Mouse (Mus musculus): ENCODE measurements around the gene Ccser1. TPM values are rescaled to one million over a fixed set of nuclear protein-coding genes. Genes with fewer than 3 reads are reported as not detected.
A peak's percentile ranks its signal among the peaks of the same experiment; 100 is the strongest.

Ccser1 gene
- polyA plus RNA-seq, 1 experiment from 2014 or later = 10.2 TPM

- Histone ChIP-seq H3K4me2 (replicated peaks) (no peak overlapping the region), H3K9me3 (no peaks in the 10 kb centered on the region), H3K4me1 (peaks cover 31% of the 10 kb centered on the region), H3K36me3 (no peaks in the 10 kb centered on the region), H3K9ac (no peak overlapping the region), H3K4me3 (no peak overlapping the region), H3K27ac (no peak overlapping the region), H3K27me3 (no peaks in the 10 kb centered on the region)
- 61% methylated on average over 2 of the region's 2 CpGs for WGBS
- ATAC-seq (ENCODE audit: low FRiP score, low read depth) = no peak
Measured at GRCm38 (mm10) chr6:61189029-61189428, 8.9 kb downstream of the Ccser1 start.

GRCm38 (mm10) chr6:61191597-61192386 lies 11.7 kb downstream of the Ccser1 start:
- no peaks in the 10 kb centered on the region for H3K27me3 ChIP-seq
- peaks cover 26% of the 10 kb centered on the region for H3K4me1 ChIP-seq
- WGBS = 34% methylated on average over 13 of the region's 13 CpGs
- no peaks in the 10 kb centered on the region for H3K9me3 ChIP-seq
- H3K4me2 ChIP-seq (replicated peaks) = 0 out of 2 replicates have a peak overlapping the region, but pooled peaks have one; percentile 14
- ATAC-seq (ENCODE audit: low FRiP score, low read depth) = no peak; the same call in 1 of the 2 replicates
- H3K4me3 ChIP-seq = no peak overlapping the region
- no peaks in the 10 kb centered on the region for H3K36me3 ChIP-seq
- peak overlapping the region; percentile 15; the same call in 1 of the 2 replicates for H3K27ac ChIP-seq
- no peak overlapping the region for H3K9ac ChIP-seq

DNA sequence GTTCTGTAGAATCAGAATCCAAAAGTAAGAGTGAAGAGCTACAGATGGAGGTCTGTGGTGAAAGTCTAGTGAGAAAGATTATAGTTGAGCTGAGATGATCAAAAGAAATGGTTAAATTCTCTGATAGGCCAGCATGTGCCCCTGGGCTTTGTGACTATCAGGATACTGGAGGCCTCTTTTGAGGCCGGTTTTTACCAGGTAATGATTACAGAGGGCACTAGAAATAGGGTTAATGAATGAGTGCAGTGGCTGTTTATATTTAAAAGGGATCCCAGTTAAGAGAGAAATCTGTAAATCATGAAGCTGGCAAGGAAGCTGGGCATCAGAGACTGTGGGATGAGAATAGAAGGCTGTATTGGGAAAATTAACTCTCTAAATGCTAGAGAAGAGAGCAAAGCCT lies 23.2 kb downstream of the Ccser1 start:
- ATAC-seq (ENCODE audit: low FRiP score, low read depth) = no peak

GRCm38 (mm10) chr6:61206042-61206441 lies 25.9 kb downstream of the Ccser1 start:
- Histone ChIP-seq H3K27ac (no peak overlapping the region), H3K36me3 (no peaks in the 10 kb centered on the region), H3K4me1 (peaks cover 6% of the 10 kb centered on the region; the same call in 1 of the 2 replicates), H3K4me3 (no peak overlapping the region), H3K27me3 (no peaks in the 10 kb centered on the region), H3K9ac (no peak overlapping the region), H3K9me3 (no peaks in the 10 kb centered on the region), H3K4me2 (replicated peaks) (no peak overlapping the region)
- 46% methylated on average over 1 of the region's 1 CpGs for WGBS
- no peak for ATAC-seq (ENCODE audit: low FRiP score, low read depth)

More for the DNA sequence above, 23.2 kb downstream of the Ccser1 start:
- Histone ChIP-seq H3K9ac (no peak overlapping the region), H3K27ac (no peak overlapping the region), H3K4me3 (no peak overlapping the region), H3K9me3 (no peaks in the 10 kb centered on the region), H3K36me3 (no peaks in the 10 kb centered on the region), H3K27me3 (no peaks in the 10 kb centered on the region), H3K4me1 (peaks cover 5% of the 10 kb centered on the region; the same call in 1 of the 2 replicates), H3K4me2 (replicated peaks) (no peak overlapping the region)
- 21% methylated on average over 1 of the region's 1 CpGs for WGBS

DNA sequence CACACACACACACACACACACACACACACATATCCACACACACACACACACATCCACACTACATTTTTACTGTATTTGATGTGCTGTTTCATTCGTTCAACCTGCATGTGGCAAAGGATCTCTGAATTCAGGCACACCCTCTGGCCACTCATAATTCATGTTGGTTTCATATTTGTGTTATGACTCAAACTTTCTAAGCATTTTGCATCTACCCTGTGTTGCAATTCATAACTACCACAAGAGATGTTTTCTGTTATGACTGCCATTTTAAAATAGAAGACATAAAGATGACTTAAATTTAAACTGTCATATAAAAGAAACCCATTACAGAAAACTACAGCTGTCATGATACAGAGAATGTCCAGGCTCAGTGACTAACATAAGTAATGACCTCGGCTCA lies 26.5 kb downstream of the Ccser1 start:
- Histone ChIP-seq H3K4me1 (peaks cover 6% of the 10 kb centered on the region; the same call in 1 of the 2 replicates), H3K9me3 (no peaks in the 10 kb centered on the region), H3K27me3 (no peaks in the 10 kb centered on the region), H3K36me3 (no peaks in the 10 kb centered on the region), H3K27ac (no peak overlapping the region), H3K9ac (no peak overlapping the region), H3K4me2 (replicated peaks) (no peak overlapping the region), H3K4me3 (no peak overlapping the region)
- WGBS = 61% methylated on average over 2 of the region's 2 CpGs
- ATAC-seq (ENCODE audit: low FRiP score, low read depth) = no peak

- Histone ChIP-seq H3K9ac (no peak overlapping the region), H3K27me3 (no peaks in the 10 kb centered on the region), H3K27ac (0 out of 2 replicates have a peak overlapping the region, but pooled peaks have one; percentile 22), H3K4me2 (replicated peaks) (no peak overlapping the region), H3K9me3 (no peaks in the 10 kb centered on the region), H3K4me3 (no peak overlapping the region), H3K36me3 (no peaks in the 10 kb centered on the region), H3K4me1 (peaks cover 11% of the 10 kb centered on the region)
- 51% methylated on average over 4 of the region's 4 CpGs for WGBS
- ATAC-seq (ENCODE audit: low FRiP score, low read depth) = peak; percentile 71; the same call in 1 of the 2 replicates
Measured at GRCm38 (mm10) chr6:61210061-61210737, 30.1 kb downstream of the Ccser1 start.

GRCm38 (mm10) chr6:61215705-61216104 lies 35.6 kb downstream of the Ccser1 start:
- Histone ChIP-seq H3K9me3 (no peaks in the 10 kb centered on the region), H3K4me3 (no peak overlapping the region), H3K27me3 (no peaks in the 10 kb centered on the region), H3K9ac (no peak overlapping the region), H3K27ac (peak overlapping the region; percentile 75), H3K4me2 (replicated peaks) (peak overlapping the region; percentile 19), H3K4me1 (peaks cover 23% of the 10 kb centered on the region), H3K36me3 (no peaks in the 10 kb centered on the region)
- WGBS = 15% methylated on average over 8 of the region's 8 CpGs
- ATAC-seq (ENCODE audit: low FRiP score, low read depth) = peak; percentile 88

DNA sequence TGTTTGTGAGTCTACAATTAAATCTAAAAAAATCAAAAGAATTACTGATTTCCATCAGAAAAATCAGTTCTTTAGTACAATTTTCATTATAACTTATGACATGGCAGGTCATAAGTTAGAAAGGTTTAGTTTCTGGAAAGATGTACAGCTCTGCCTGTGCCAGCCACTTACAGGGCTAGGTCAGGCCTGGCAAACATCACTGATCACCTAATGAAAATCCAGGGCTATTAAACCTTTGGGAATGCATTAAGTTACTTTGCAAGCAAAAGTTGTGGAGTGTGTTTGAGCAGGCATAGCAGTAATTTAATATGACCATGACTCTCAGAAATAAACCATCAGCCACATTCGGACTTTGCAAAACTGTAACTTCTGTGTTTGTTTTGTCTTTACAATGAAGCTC lies 36.4 kb downstream of the Ccser1 start:
- Histone ChIP-seq H3K4me1 (peaks cover 23% of the 10 kb centered on the region), H3K36me3 (no peaks in the 10 kb centered on the region), H3K4me2 (replicated peaks) (no peak overlapping the region; the same call in 1 of the 2 replicates), H3K9ac (no peak overlapping the region), H3K4me3 (no peak overlapping the region), H3K9me3 (no peaks in the 10 kb centered on the region), H3K27ac (no peak overlapping the region), H3K27me3 (no peaks in the 10 kb centered on the region)
- ATAC-seq (ENCODE audit: low FRiP score, low read depth) = peak; percentile 83
- 8% methylated on average over 1 of the region's 1 CpGs for WGBS

DNA sequence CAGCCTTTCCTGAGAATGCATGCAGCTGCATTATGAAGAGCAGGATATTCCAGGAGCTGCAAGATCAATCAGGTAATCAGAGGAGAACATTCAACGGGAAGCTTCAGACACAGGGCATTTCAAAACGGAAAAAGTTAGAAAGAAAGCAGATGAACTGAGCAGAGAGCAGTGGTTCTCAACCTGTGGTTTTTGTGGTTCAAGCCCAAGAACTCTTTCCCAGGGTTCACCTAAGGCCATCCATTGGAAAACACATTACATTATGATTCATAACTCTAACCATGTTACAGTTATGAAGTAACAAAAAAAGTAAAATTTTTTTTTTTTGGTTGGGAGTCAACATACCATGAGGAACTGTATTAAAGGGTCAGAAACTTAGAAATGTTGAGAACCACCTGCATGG lies 37.6 kb downstream of the Ccser1 start:
- no peak overlapping the region for H3K4me2 ChIP-seq (replicated peaks)
- ATAC-seq (ENCODE audit: low FRiP score, low read depth) = no peak
- H3K9ac ChIP-seq = no peak overlapping the region
- no peaks in the 10 kb centered on the region for H3K27me3 ChIP-seq
- no peaks in the 10 kb centered on the region for H3K36me3 ChIP-seq
- WGBS = 45% methylated on average over 2 of the region's 2 CpGs
- H3K4me3 ChIP-seq = no peak overlapping the region
- peak overlapping the region; percentile 15; the same call in 1 of the 2 replicates for H3K27ac ChIP-seq
- peaks cover 23% of the 10 kb centered on the region for H3K4me1 ChIP-seq
- no peaks in the 10 kb centered on the region for H3K9me3 ChIP-seq

DNA sequence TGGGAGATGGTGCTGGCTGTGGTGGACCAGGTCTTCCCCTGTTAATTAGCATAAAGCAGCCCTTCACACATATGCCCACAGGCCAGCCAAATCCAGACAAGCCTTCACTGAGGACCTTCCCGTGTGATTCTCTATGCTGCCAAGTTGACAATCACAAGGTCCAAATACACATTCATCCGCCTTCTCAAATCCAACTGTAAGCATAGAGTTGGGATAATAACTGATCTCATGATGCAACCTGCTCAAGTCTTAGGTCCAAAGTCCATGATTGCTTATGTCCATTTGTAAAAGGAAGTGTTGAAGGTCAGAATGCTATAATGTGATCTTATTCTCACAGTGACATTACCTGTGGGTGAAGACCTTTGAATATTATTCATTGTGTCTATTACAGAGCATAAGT lies 43.4 kb downstream of the Ccser1 start:
- Histone ChIP-seq H3K4me3 (no peak overlapping the region), H3K9me3 (no peaks in the 10 kb centered on the region), H3K27ac (no peak overlapping the region), H3K4me1 (peaks cover 20% of the 10 kb centered on the region), H3K4me2 (replicated peaks) (no peak overlapping the region), H3K36me3 (no peaks in the 10 kb centered on the region), H3K9ac (no peak overlapping the region), H3K27me3 (no peaks in the 10 kb centered on the region)
- 74% methylated on average over 2 of the region's 2 CpGs for WGBS
- no peak for ATAC-seq (ENCODE audit: low FRiP score, low read depth)

GRCm38 (mm10) chr6:61225302-61225701 lies 45.2 kb downstream of the Ccser1 start:
- no peaks in the 10 kb centered on the region for H3K36me3 ChIP-seq
- no peak for ATAC-seq (ENCODE audit: low FRiP score, low read depth)
- no peaks in the 10 kb centered on the region for H3K27me3 ChIP-seq
- no peak overlapping the region for H3K4me3 ChIP-seq
- H3K4me2 ChIP-seq (replicated peaks) = no peak overlapping the region
- no peak overlapping the region for H3K9ac ChIP-seq
- peaks cover 20% of the 10 kb centered on the region for H3K4me1 ChIP-seq
- no peaks in the 10 kb centered on the region for H3K9me3 ChIP-seq
- H3K27ac ChIP-seq = no peak overlapping the region

DNA sequence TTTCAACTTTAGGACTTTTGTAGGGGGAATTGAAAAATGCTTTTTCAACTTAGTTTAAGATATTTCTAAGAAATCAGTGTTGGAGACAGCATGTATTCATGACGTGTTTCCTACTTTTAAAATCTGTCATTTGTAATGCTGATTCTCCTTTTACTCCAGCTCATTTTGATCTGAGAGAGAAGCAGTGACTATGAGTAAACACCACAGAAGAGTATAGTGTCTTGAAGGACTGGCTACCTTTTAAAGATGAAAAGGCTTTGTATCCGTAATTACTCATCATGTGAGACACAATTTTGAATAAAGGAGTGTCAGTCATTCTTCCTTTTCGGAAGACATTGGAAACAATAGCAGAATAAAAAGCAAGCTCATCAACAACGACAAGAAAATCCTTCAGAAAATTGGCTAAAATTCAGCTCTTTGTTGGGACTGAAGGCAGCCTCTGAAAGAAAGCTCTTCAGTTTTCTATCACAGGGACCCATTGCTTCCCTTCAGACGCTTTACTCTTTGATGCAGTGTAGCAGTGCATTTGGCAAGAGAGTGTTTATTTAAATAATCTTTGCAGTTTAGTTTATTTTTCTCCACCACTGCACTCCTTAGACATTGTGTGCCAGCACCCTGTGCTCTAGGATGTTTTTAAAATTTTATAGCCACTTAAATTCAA lies 50.1 kb downstream of the Ccser1 start:
- no peak overlapping the region for H3K27ac ChIP-seq
- no peaks in the 10 kb centered on the region for H3K27me3 ChIP-seq
- 66% methylated on average over 5 of the region's 5 CpGs for WGBS
- H3K4me3 ChIP-seq = no peak overlapping the region
- no peak for ATAC-seq (ENCODE audit: low FRiP score, low read depth)
- H3K9ac ChIP-seq = no peak overlapping the region
- no peaks in the 10 kb centered on the region for H3K36me3 ChIP-seq
- no peaks in the 10 kb centered on the region for H3K9me3 ChIP-seq
- peaks cover 46% of the 10 kb centered on the region for H3K4me1 ChIP-seq
- H3K4me2 ChIP-seq (replicated peaks) = no peak overlapping the region
